Mouse (Mus musculus): ENCODE data around the gene Adh5. TPM values are rescaled to one million over a fixed set of nuclear protein-coding genes. Genes with fewer than 3 reads are reported as not detected.

The Adh5 gene
- total and polyA plus RNA-seq, 3 experiments, result 40.7 to 82.3 (median 74.1) TPM

DNA sequence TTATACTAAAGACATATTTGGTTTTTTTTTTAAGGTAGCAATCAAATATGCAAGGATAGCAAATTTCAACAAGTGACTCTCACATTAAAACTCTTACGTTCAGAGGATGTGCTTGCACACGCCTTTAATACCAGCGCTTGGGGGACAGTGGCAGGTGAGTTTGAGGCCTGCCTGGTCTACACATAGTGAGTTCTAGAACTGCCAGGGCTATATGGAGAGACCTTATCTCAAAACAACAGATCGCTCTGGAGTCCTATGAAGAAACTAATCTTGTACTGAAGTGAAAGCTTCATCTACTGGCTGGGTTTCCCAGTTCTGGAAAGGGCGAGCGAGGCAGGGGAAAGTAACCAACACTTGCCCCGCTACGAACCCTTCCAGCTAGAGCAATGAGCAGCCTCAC, 36.6 kb downstream of the Adh5 start:
- TF ChIP-seq POLR2A (IDR thresholded peaks at IDR 0.05; ENCODE audit: insufficient read depth, low read depth, low read length), result no peak
- no peak for TF ChIP-seq CTCF (IDR thresholded peaks at IDR 0.05)
- TF ChIP-seq EP300 (IDR thresholded peaks at IDR 0.05; ENCODE audit: insufficient read depth, low read depth, low read length), result no peak
- Histone ChIP-seq H3K9ac (ENCODE audit: low read depth, low read length) (no peak overlapping the region), H3K4me1 (ENCODE audit: control insufficient read depth, insufficient read depth, low read length) (peaks cover 3% of the 10 kb centered on the region), H3K36me3 (ENCODE audit: control insufficient read depth, insufficient read depth, low read length) (peaks cover 3% of the 10 kb centered on the region; the same call in 1 of the 2 replicates), H3K27me3 (ENCODE audit: control insufficient read depth, insufficient read depth, low read length) (no peaks in the 10 kb centered on the region), H3K4me3 (no peak overlapping the region), H3K79me2 (replicated peaks; ENCODE audit: control insufficient read depth, insufficient read depth, low read length) (peaks cover 2% of the 10 kb centered on the region; the same call in 1 of the 2 replicates), H3K27ac (no peak overlapping the region)
- 92% methylated on average over 8 of the region's 8 CpGs for WGBS
- intact Hi-C loops (cut with DNase I), result no loop called here
- DNase-seq, result no peak

- H3K9ac ChIP-seq (ENCODE audit: low read depth, low read length), result no peak overlapping the region
These were observed 38.8 kb downstream of the Adh5 start for GRCm38 (mm10) chr3:138481526-138482284.

GRCm38 (mm10) chr3:138483240-138483639, 40.3 kb downstream of the Adh5 start:
- no peak for DNase-seq
- Histone ChIP-seq H3K36me3 (ENCODE audit: control insufficient read depth, insufficient read depth, low read length) (peaks cover 7% of the 10 kb centered on the region), H3K79me2 (replicated peaks; ENCODE audit: control insufficient read depth, insufficient read depth, low read length) (peaks cover 4% of the 10 kb centered on the region), H3K27me3 (ENCODE audit: control insufficient read depth, insufficient read depth, low read length) (no peaks in the 10 kb centered on the region), H3K4me1 (ENCODE audit: control insufficient read depth, insufficient read depth, low read length) (peaks cover 4% of the 10 kb centered on the region), H3K27ac (no peak overlapping the region), H3K9ac (ENCODE audit: low read depth, low read length) (no peak overlapping the region), H3K4me3 (no peak overlapping the region)
- intact Hi-C loops (cut with DNase I), result no loop called here
- whole genome bisulfite sequencing, result 69% methylated on average over 2 of the region's 2 CpGs
- TF ChIP-seq CTCF (IDR thresholded peaks at IDR 0.05) (no peak), EP300 (IDR thresholded peaks at IDR 0.05; ENCODE audit: insufficient read depth, low read depth, low read length) (no peak), POLR2A (IDR thresholded peaks at IDR 0.05; ENCODE audit: insufficient read depth, low read depth, low read length) (no peak)

More at GRCm38 (mm10) chr3:138481526-138482284, 38.8 kb downstream of the Adh5 start:
- TF ChIP-seq CTCF (IDR thresholded peaks at IDR 0.05) (no peak), EP300 (IDR thresholded peaks at IDR 0.05; ENCODE audit: insufficient read depth, low read depth, low read length) (no peak), POLR2A (IDR thresholded peaks at IDR 0.05; ENCODE audit: insufficient read depth, low read depth, low read length) (no peak)
- intact Hi-C loops (cut with DNase I), result no loop called here
- Histone ChIP-seq H3K27me3 (ENCODE audit: control insufficient read depth, insufficient read depth, low read length) (no peaks in the 10 kb centered on the region), H3K4me1 (ENCODE audit: control insufficient read depth, insufficient read depth, low read length) (peaks cover 4% of the 10 kb centered on the region), H3K79me2 (replicated peaks; ENCODE audit: control insufficient read depth, insufficient read depth, low read length) (peaks cover 4% of the 10 kb centered on the region), H3K4me3 (peak overlapping the region; percentile 7; the same call in 1 of the 2 replicates), H3K27ac (no peak overlapping the region), H3K36me3 (ENCODE audit: control insufficient read depth, insufficient read depth, low read length) (peaks cover 3% of the 10 kb centered on the region; the same call in 1 of the 2 replicates)
- DNase-seq, result no peak
- whole genome bisulfite sequencing, result 46% methylated on average over 14 of the region's 14 CpGs

DNA sequence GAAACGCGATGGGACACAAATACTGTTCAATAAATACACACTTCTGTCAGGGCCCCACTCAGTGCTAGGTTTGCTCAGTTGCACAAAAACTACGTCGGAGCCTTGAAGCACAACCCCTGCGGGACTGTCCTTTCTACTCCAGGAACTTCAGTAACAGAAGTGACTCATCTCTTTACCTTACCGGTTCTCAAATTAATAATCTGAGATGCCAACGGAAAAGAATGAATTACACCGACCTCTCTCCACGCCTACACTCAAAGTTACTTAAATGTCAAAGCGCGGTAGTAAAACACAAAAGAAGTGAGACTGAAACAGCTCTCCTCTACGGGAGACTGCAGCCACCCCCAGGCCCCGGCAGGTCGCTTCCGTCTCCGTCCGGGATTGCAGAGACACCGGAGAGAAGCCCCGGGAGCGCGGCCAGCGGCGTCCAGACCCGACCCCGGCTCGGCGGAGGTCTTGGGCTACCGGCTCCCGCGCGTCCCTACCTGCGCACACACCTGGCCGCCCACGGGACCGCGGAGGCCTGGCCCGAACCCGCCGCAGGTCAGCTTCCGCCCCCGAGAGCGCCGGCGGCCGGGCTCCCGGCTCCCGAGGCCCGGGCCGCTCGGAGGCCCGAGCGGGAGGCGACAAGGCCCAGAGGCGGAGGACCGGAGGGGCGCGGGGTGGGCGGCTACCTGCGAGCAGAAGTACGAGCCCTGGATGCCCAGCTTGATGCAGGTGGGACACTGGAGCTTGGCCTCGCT, 45.9 kb downstream of the Adh5 start:
- H3K4me1 ChIP-seq (ENCODE audit: control insufficient read depth, insufficient read depth, low read length), result peaks cover 1% of the 10 kb centered on the region; the same call in 1 of the 2 replicates
- H3K27ac ChIP-seq, result peak overlapping the region; percentile 75
- under 1% methylated on average over 56 of the region's 61 CpGs for WGBS
- H3K27me3 ChIP-seq (ENCODE audit: control insufficient read depth, insufficient read depth, low read length), result no peaks in the 10 kb centered on the region
- H3K36me3 ChIP-seq (ENCODE audit: control insufficient read depth, insufficient read depth, low read length), result peaks cover 5% of the 10 kb centered on the region
- H3K9ac ChIP-seq (ENCODE audit: low read depth, low read length), result peak overlapping the region; percentile 86
- H3K4me3 ChIP-seq, result peak overlapping the region; percentile 76
- H3K79me2 ChIP-seq (replicated peaks; ENCODE audit: control insufficient read depth, insufficient read depth, low read length), result peaks cover 2% of the 10 kb centered on the region
- TF ChIP-seq EP300 (IDR thresholded peaks at IDR 0.05; ENCODE audit: insufficient read depth, low read depth, low read length) (no peak), POLR2A (IDR thresholded peaks at IDR 0.05; ENCODE audit: insufficient read depth, low read depth, low read length) (no peak), CTCF (IDR thresholded peaks at IDR 0.05) (no peak)
- DNase-seq, result no peak
- intact Hi-C loops (cut with DNase I), result loop anchor here (2.0 kb wide), 3 partner anchors 38 to 588 kb away; partner anchors contain the start of genes Adh5 and Eif4e

GRCm38 (mm10) chr3:138489327-138490033, 46.6 kb downstream of the Adh5 start, which contains the start of gene Metap1:
Gene Metap1, minus strand, starts transcription at chr3:138489515.
- Histone ChIP-seq H3K9ac (ENCODE audit: low read depth, low read length) (peak within 1 kb of the TSS; percentile 86), H3K79me2 (replicated peaks; ENCODE audit: control insufficient read depth, insufficient read depth, low read length) (peaks cover 2% of the 10 kb centered on the region), H3K27ac (peak within 1 kb of the TSS; percentile 78), H3K4me1 (ENCODE audit: control insufficient read depth, insufficient read depth, low read length) (peaks cover 1% of the 10 kb centered on the region; the same call in 1 of the 2 replicates), H3K27me3 (ENCODE audit: control insufficient read depth, insufficient read depth, low read length) (no peaks in the 10 kb centered on the region), H3K36me3 (ENCODE audit: control insufficient read depth, insufficient read depth, low read length) (peaks cover 5% of the 10 kb centered on the region), H3K4me3 (peak within 1 kb of the TSS; percentile 76)
- intact Hi-C loops (cut with DNase I), result loop anchor here (2.0 kb wide), 3 partner anchors 37 to 587 kb away; partner anchors contain the start of genes Adh5 and Eif4e
- under 1% methylated on average over 51 of the region's 65 CpGs for WGBS
- DNase-seq, result peak; percentile 97 to 99
- peak; percentile 70 for TF ChIP-seq POLR2A (IDR thresholded peaks at IDR 0.05; ENCODE audit: insufficient read depth, low read depth, low read length)
- peak; percentile 29; the same call in 1 of the 2 replicates for TF ChIP-seq CTCF (IDR thresholded peaks at IDR 0.05)
- no peak for TF ChIP-seq EP300 (IDR thresholded peaks at IDR 0.05; ENCODE audit: insufficient read depth, low read depth, low read length)

All from heart, adult 2 months (tissue).